Mouse (Mus musculus) midbrain, embryonic 12.5 days (tissue): Measurements from ENCODE around the gene 9030612E09Rik. TPM values are rescaled to one million over a fixed set of nuclear protein-coding genes. Genes with fewer than 3 reads are reported as not detected.

Experiments
- ATAC-seq: fragments of 200-750 bp; cut with Nextera tagmentation; 2 replicates; pipeline ENCODE4 v1.8.0; 2017; ENCODE audit warnings: low read depth, moderate TSS enrichment, moderate library complexity; ENCODE audit not compliant: low FRiP score
- H3K27ac ChIP-seq: fragments of 300-500 bp; sonication (generic); replicated peaks from 2 replicates; pipeline ENCODE4 v1.5.1; 2016; ENCODE audit warnings: mild to moderate bottlenecking
- H3K27me3 ChIP-seq: fragments of 300-500 bp; sonication (generic); 2 replicates; pipeline ENCODE4 v1.6.1; 2016; ENCODE audit warnings: mild to moderate bottlenecking
- H3K36me3 ChIP-seq: fragments of 300-500 bp; sonication (generic); 2 replicates; pipeline ENCODE4 v1.6.1; 2016
- H3K4me1 ChIP-seq: fragments of 300-500 bp; sonication (generic); 2 replicates; pipeline ENCODE4 v1.6.1; 2016
- H3K4me2 ChIP-seq: fragments of 300-500 bp; sonication (generic); replicated peaks from 2 replicates; pipeline ENCODE4 v1.6.1; 2016; ENCODE audit warnings: mild to moderate bottlenecking, moderate library complexity
- H3K4me3 ChIP-seq: fragments of 300-500 bp; sonication (generic); 2 replicates; pipeline ENCODE4 v1.5.1; 2016; ENCODE audit warnings: mild to moderate bottlenecking
- H3K9ac ChIP-seq: fragments of 300-500 bp; sonication (generic); replicated peaks from 2 replicates; pipeline ENCODE4 v1.6.1; 2016; ENCODE audit warnings: mild to moderate bottlenecking, moderate library complexity
- H3K9me3 ChIP-seq: fragments of 300-500 bp; sonication (generic); 2 replicates; pipeline ENCODE4 v1.6.1; 2016; ENCODE audit warnings: mild to moderate bottlenecking
- WGBS: fragments of 180-500 bp; shearing (Covaris S2); methylation state at CpG from one replicate; pipeline ENCODE4 v1.1.7; 2016; 5-methylcytosine and 5-hydroxymethylcytosine counted together
- polyA plus RNA-seq: library from polyadenylated mRNA; unstranded; fragments of >200 nt; fragmentation: Nextera tagmentation; extraction: Ambion mirVana; gene quantifications from 2 replicates; pipeline ENCODE4 v1.2.1, GENCODE M21; 2016

Gene 9030612E09Rik
- polyA plus RNA-seq, 1 experiment from 2014 or later = 1.9 TPM

DNA sequence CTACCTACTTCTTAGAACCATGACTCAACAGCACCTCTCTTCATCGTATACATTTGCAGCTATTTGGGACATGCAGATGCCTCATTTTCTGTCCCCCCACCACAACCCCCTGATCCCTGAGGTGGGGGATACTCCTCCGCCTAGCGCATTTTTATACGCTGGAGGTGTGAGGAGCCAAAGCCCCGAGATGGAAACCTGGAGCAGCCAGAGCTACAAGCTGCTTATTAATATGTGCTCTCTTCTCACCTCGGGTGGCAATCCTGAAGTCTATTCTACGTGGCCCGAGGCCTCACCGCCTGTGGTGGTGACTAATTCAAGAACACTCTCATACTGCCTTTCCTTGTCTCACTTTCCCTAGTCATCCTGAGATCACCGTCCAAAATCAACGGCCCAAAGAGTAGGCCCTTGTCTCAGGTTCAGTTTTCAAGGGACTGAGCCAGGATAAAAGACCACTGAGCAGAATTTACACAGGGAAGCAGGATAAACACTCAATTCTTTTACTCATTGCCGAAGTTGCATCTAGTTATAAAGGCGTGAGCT is 42.9 kb downstream of the 9030612E09Rik start:
- Histone ChIP-seq H3K27me3 (no peaks in the 10 kb centered on the region), H3K9me3 (no peaks in the 10 kb centered on the region), H3K4me3 (no peak overlapping the region), H3K9ac (no peak overlapping the region), H3K36me3 (no peaks in the 10 kb centered on the region), H3K27ac (no peak overlapping the region), H3K4me2 (no peak overlapping the region), H3K4me1 (peaks cover 12% of the 10 kb centered on the region)
- ATAC-seq = no peak
- WGBS = 94% methylated on average over 13 of the region's 13 CpGs

DNA sequence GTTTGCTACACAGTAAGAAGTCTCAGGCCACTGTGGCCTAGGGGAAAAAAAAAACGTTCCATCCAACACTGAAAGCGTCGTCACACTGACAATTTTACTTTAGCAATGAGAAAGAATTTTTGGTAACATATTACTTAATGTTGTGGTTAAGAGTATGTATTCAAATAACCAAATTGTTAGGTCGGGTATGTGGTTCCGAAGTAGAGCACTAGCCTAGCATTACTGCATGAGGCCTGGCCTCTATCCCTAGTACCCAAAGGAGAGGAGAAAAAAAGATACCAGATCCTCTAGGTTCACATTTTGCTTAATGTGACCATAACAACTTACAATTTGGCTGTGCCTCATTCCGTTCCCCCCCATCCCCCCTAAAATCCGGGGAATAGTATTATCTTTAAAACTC is 46.0 kb downstream of the 9030612E09Rik start:
- Histone ChIP-seq H3K4me3 (peak overlapping the region; percentile 68), H3K27me3 (no peaks in the 10 kb centered on the region), H3K4me1 (peaks cover 12% of the 10 kb centered on the region), H3K9me3 (no peaks in the 10 kb centered on the region), H3K36me3 (no peaks in the 10 kb centered on the region), H3K4me2 (peak overlapping the region; percentile 57), H3K27ac (peak overlapping the region; percentile 90), H3K9ac (peak overlapping the region; percentile 76)
- 14% methylated on average over 7 of the region's 7 CpGs for WGBS
- ATAC-seq = no peak

DNA sequence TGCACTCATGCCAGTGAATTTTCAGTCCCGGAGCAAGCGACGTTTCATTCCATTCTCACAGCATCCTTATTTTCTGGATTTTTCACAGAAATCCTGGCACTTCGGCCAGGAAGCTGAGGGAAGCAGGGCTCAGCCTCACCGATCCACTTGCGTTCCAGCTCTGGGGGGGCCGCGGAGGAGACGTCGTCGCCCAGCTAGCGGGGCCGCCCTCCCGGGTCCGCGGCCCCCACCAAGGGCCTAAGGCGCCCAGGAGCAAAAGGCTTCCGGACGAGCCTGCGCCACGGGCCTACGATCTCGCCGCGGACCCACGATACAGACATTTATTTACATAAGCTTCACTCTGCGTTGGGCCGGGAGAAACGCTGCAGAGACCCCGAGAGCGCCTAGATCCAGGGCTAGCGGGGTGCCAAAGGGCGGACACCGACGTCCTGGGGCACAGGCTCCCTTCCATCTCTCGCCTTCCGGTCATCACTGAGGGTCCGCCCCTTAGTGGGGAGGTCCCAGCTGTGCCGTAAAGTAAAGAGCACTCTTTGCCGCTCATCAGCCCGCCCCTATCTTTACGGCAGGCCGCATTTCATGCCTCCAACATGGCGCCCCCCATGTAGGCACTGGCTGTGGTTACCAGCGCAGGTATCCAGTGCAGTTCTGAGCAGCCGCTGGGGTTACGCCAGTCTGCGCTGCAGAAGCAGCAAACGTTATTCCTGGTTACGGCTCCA is 46.6 kb downstream of the 9030612E09Rik start, which contains the start of gene Pdss2:
Gene Pdss2, plus strand, starts transcription at position 577 of the 716 bp plus-strand sequence.
- no peaks in the 10 kb centered on the region for H3K36me3 ChIP-seq
- H3K4me2 ChIP-seq = peak within 1 kb of the TSS; percentile 97
- H3K9ac ChIP-seq = peak within 1 kb of the TSS; percentile 76
- peaks cover 12% of the 10 kb centered on the region for H3K4me1 ChIP-seq
- H3K27ac ChIP-seq = peak within 1 kb of the TSS; percentile 90
- under 1% methylated on average over 50 of the region's 50 CpGs for WGBS
- no peaks in the 10 kb centered on the region for H3K9me3 ChIP-seq
- no peaks in the 10 kb centered on the region for H3K27me3 ChIP-seq
- H3K4me3 ChIP-seq = peak within 1 kb of the TSS; percentile 68
- peak; percentile 97 for ATAC-seq

DNA sequence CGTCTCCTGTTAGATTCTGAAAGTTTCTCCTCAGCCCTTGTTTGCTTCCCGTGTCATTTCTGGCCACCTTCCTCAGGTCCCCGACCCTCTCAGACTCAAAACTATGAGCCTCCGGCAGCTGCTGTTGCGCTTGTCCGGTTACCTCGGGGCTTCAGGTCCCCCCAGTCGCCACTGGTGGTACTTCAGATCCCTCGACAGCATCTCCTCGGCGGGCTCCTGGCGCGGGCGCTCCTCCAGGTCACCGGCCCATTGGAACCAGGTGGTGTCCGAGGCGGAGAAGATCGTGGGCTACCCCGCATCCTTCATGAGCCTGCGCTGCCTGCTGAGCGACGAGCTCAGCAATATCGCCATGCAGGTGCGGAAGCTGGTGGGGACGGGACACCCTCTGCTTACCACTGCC is 47.2 kb downstream of the 9030612E09Rik start:
- peak overlapping the region; percentile 97 for H3K4me2 ChIP-seq
- ATAC-seq = peak; percentile 39
- no peaks in the 10 kb centered on the region for H3K27me3 ChIP-seq
- whole genome bisulfite sequencing = under 1% methylated on average over 25 of the region's 25 CpGs
- H3K9ac ChIP-seq = peak overlapping the region; percentile 76
- peaks cover 12% of the 10 kb centered on the region for H3K4me1 ChIP-seq
- H3K9me3 ChIP-seq = no peaks in the 10 kb centered on the region
- H3K36me3 ChIP-seq = no peaks in the 10 kb centered on the region
- peak overlapping the region; percentile 90 for H3K27ac ChIP-seq
- H3K4me3 ChIP-seq = peak overlapping the region; percentile 68

DNA sequence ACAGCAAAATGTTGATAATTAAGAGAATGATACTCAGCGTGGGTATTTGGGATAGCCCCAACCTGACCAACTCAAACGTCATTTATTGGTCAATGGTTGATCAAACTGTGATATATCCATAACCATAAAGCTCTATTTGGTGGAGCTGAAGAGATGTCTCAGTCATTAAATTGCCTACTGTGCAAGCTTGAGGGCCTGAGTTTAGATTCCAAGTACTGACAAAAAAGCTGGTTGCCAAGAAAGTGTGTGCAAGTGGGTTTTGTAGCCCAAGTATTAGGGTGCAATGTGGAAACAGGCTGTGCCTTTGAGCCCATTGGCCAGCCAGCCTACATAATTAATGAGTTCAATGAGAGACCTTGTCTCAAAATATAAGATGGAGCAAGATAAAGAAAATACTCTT is 48.9 kb downstream of the 9030612E09Rik start:
- Histone ChIP-seq H3K27ac (no peak overlapping the region), H3K27me3 (no peaks in the 10 kb centered on the region), H3K9ac (no peak overlapping the region), H3K9me3 (no peaks in the 10 kb centered on the region), H3K4me1 (peaks cover 12% of the 10 kb centered on the region), H3K36me3 (no peaks in the 10 kb centered on the region), H3K4me2 (no peak overlapping the region), H3K4me3 (no peak overlapping the region)
- ATAC-seq = no peak
- 94% methylated on average over 2 of the region's 2 CpGs for WGBS

Other genes starting within 250 kb of the 9030612E09Rik start
- 9.2 and 11.9 TPM in 2 replicates for gene Sobp, start 174 bp upstream of the 9030612E09Rik start, polyA plus RNA-seq
- 15.9 and 17.3 TPM in 2 replicates for gene Pdss2, start 46.8 kb downstream of the 9030612E09Rik start, polyA plus RNA-seq